ENCODE assay signal across 12 mouse cellular contexts in the genomic region with DNA sequence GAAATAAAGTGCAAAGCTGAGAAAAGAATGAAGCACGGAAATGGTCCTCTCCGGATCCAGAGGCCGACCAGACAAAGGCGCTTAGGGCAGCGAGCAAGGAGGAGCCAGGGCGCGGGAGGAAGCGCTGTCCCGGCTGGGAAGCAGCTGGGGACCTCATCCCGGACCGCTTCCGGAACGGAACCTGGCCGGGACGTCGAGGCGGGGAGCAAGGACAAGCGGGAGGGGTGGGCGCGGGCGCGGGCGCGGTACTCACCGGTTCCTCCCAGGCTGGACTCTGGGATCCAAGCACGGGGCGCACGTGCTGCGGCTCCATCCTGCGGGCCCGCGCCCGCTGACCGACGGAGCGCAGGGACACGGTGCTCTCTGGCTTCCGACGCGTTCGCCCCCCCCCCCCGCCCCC. TPM values are rescaled to one million over a fixed set of nuclear protein-coding genes. Genes with fewer than 3 reads are reported as not detected.
DNase-seq lines count a peak whose midpoint lies in the region; ATAC-seq and TF ChIP-seq lines count a peak whose summit lies in the region.
"Not testable (repeated sequence)": the region's sequence is repeated elsewhere in the genome, so short reads cannot be mapped to it uniquely, and the experiment has no call there.
"Had no signal": no experiment of that assay in that cellular context is flagged by ENCODE, and none has a peak within 500 bp of the region (broad histone marks: within the 10 kb centered on the region; RNA-seq: fewer than 3 reads in every experiment).

No protein-coding gene starts in this region.

- H3K4me2 ChIP-seq in midbrain, embryonic 15.5 days = peak overlapping the region; percentile 55

- H3K9me3 ChIP-seq in midbrain, embryonic 15.5 days = not testable (repeated sequence)

- not testable (repeated sequence) for H3K4me1 ChIP-seq in midbrain, embryonic 15.5 days

- ATAC-seq in midbrain, embryonic 15.5 days (replicated peaks) = not testable (repeated sequence)

- H3K27me3 ChIP-seq in midbrain, embryonic 15.5 days (replicated peaks) = not testable (repeated sequence)

- peak; percentile 44 to 52 for DNase-seq in cerebellum, postnatal 10 days
- DNase-seq in gastrocnemius, adult 2 months = peak; percentile 48
- DNase-seq in heart, postnatal 10 days = peak; percentile 52 to 53
- DNase-seq in kidney, postnatal 10 days = peak; percentile 57
- DNase-seq in left cerebral cortex, postnatal 25 days (ENCODE audit: low spot score in 2 of 2) = peak; percentile 10 to 16
- DNase-seq in testis, postnatal 10 days (ENCODE audit: low spot score) = peak; percentile 43

- WGBS in midbrain, embryonic 15.5 days = 8% methylated on average over 24 of the region's 42 CpGs

- H3K9ac ChIP-seq in midbrain, embryonic 15.5 days = not testable (repeated sequence)

- not testable (repeated sequence) for H3K36me3 ChIP-seq in midbrain, embryonic 15.5 days (replicated peaks)

- not testable (repeated sequence) for H3K27ac ChIP-seq in gastrocnemius, adult 2 months; midbrain, embryonic 15.5 days

- H3K4me3 ChIP-seq in gastrocnemius, adult 2 months = peak overlapping the region; percentile 53
- H3K4me3 ChIP-seq in midbrain, embryonic 15.5 days = peak overlapping the region; percentile 42

- not testable (repeated sequence) for TF ChIP-seq CTCF in gastrocnemius, adult 2 months (IDR thresholded peaks at IDR 0.05)

- intact Hi-C loops in gastrocnemius, adult 2 months (cut with DNase I); heart, postnatal 10 days (cut with DNase I); left cerebral cortex, postnatal 25 days (cut with DNase I): not testable (repeated sequence)

RNA-seq across cellular contexts. Expression of gene Gm3591, which starts 14.5 kb away (rescaled TPM):
- under 1 TPM in 1 of 2 experiments, not detected in 1; 0.42 TPM for total RNA-seq in gastrocnemius, adult 2 months (2021)
- total RNA-seq in heart, postnatal 10 days (2021) = under 1 TPM in 1 of 2 experiments, not detected in 1; 0.89 TPM
- total RNA-seq in left cerebral cortex, postnatal 25 days (2021) = under 1 TPM; 0.32 to 0.89 TPM
- 4.8 and 5.6 TPM in 2 replicates for polyA plus RNA-seq in midbrain, embryonic 15.5 days (2015; fragmentation: Nextera tagmentation; extraction: Ambion mirVana)
- total RNA-seq: hematopoietic stem cell, adult 5-6 weeks; megakaryocyte-erythroid progenitor cell, adult 5-6 weeks had no signal
- polyA plus RNA-seq: large intestine, adult 2 months; liver, embryonic 13.5 days had no signal

RNA-seq across cellular contexts. Expression of gene Gm3594, which starts 17.6 kb away (rescaled TPM):
- not detected for total RNA-seq in gastrocnemius, adult 2 months (2021)
- not detected for total RNA-seq in heart, postnatal 10 days (2021)
- not detected for total RNA-seq in left cerebral cortex, postnatal 25 days (2021)
- polyA plus RNA-seq in midbrain, embryonic 15.5 days (2015; fragmentation: Nextera tagmentation; extraction: Ambion mirVana) = not detected in 2 replicates
- total RNA-seq: hematopoietic stem cell, adult 5-6 weeks; megakaryocyte-erythroid progenitor cell, adult 5-6 weeks had no signal
- polyA plus RNA-seq: forebrain, embryonic 16.5 days; large intestine, adult 2 months; liver, embryonic 13.5 days had no signal

RNA-seq across cellular contexts. Expression of gene Gm16440, which starts 36.6 kb away (rescaled TPM):
- total RNA-seq in gastrocnemius, adult 2 months (2021) = not detected
- total RNA-seq in heart, postnatal 10 days (2021) = not detected
- not detected for total RNA-seq in left cerebral cortex, postnatal 25 days (2021)
- not detected in 2 replicates for polyA plus RNA-seq in midbrain, embryonic 15.5 days (2015; fragmentation: Nextera tagmentation; extraction: Ambion mirVana)
- total RNA-seq: hematopoietic stem cell, adult 5-6 weeks; megakaryocyte-erythroid progenitor cell, adult 5-6 weeks had no signal
- polyA plus RNA-seq: forebrain, embryonic 16.5 days; large intestine, adult 2 months; liver, embryonic 13.5 days had no signal
